In genomic region chr12:91684840-91685415, GRCm38 (mm10) we compare ENCODE assay signal across 10 mouse cellular contexts.
DNase-seq lines count a peak whose midpoint lies in the region; ATAC-seq lines count a peak whose summit lies in the region.
"Had no signal": no experiment of that assay in that cellular context is flagged by ENCODE, and none has a peak within 500 bp of the region (broad histone marks: within the 10 kb centered on the region; RNA-seq: fewer than 3 reads in every experiment).

No protein-coding gene starts in this region.

- peak overlapping the region; percentile 43 for H3K4me3 ChIP-seq in heart, embryonic 10.5 days
- 0 out of 2 replicates have a peak overlapping the region, but pooled peaks have one; percentile 11 for H3K4me3 ChIP-seq in hindbrain, embryonic 12.5 days
- H3K4me3 ChIP-seq in midbrain, embryonic 10.5 days, result peak overlapping the region; percentile 43

- ATAC-seq in hindbrain, embryonic 12.5 days (ENCODE audit: low FRiP score), result 0 out of 2 replicates have a peak, but pooled peaks have one; percentile 33

- H3K4me2 ChIP-seq in hindbrain, embryonic 12.5 days (replicated peaks), result peak overlapping the region; percentile 50

- WGBS in heart, embryonic 10.5 days, result 24% methylated on average over 11 of the region's 11 CpGs
- 21% methylated on average over 11 of the region's 11 CpGs for WGBS in hindbrain, embryonic 12.5 days
- WGBS in midbrain, embryonic 10.5 days, result 20% methylated on average over 11 of the region's 11 CpGs

- no peaks in the 10 kb centered on the region for H3K36me3 ChIP-seq in heart, embryonic 10.5 days
- no peaks in the 10 kb centered on the region for H3K36me3 ChIP-seq in hindbrain, embryonic 12.5 days
- no peaks in the 10 kb centered on the region for H3K36me3 ChIP-seq in midbrain, embryonic 10.5 days

- no peaks in the 10 kb centered on the region for H3K9me3 ChIP-seq in heart, embryonic 10.5 days
- H3K9me3 ChIP-seq in hindbrain, embryonic 12.5 days (replicated peaks), result no peaks in the 10 kb centered on the region
- no peaks in the 10 kb centered on the region for H3K9me3 ChIP-seq in midbrain, embryonic 10.5 days (replicated peaks)

- H3K27ac ChIP-seq in heart, embryonic 10.5 days, result peak overlapping the region; percentile 57
- peak overlapping the region; percentile 78 for H3K27ac ChIP-seq in hindbrain, embryonic 12.5 days
- peak overlapping the region; percentile 86 for H3K27ac ChIP-seq in midbrain, embryonic 10.5 days (replicated peaks)

- peaks cover 38% of the 10 kb centered on the region for H3K4me1 ChIP-seq in heart, embryonic 10.5 days
- H3K4me1 ChIP-seq in hindbrain, embryonic 12.5 days, result peaks cover 34% of the 10 kb centered on the region
- peaks cover 54% of the 10 kb centered on the region for H3K4me1 ChIP-seq in midbrain, embryonic 10.5 days

- 0 out of 2 replicates have a peak overlapping the region, but pooled peaks have one; percentile 10 for H3K9ac ChIP-seq in hindbrain, embryonic 12.5 days

- peaks cover 6% of the 10 kb centered on the region; the same call in 1 of the 2 replicates for H3K27me3 ChIP-seq in heart, embryonic 10.5 days (ENCODE audit: insufficient read depth, poor library complexity, severe bottlenecking)
- H3K27me3 ChIP-seq in hindbrain, embryonic 12.5 days, result no peaks in the 10 kb centered on the region
- H3K27me3 ChIP-seq in midbrain, embryonic 10.5 days (ENCODE audit: low read depth, poor library complexity, severe bottlenecking), result no peaks in the 10 kb centered on the region

- no peak for DNase-seq in heart, embryonic 10.5 days (ENCODE audit: low spot score)
- no peak for DNase-seq in heart, adult 8-10 months (ENCODE audit: low spot score)
- peak; percentile 32 for DNase-seq in MN1 (ENCODE audit: low spot score)
- DNase-seq in midbrain, embryonic 10.5 days (ENCODE audit: low spot score), result no peak
- no peak for DNase-seq in left cerebral cortex, adult 11 months (ENCODE audit: low spot score)
- no peak for DNase-seq in natural killer cell, adult 2 months (ENCODE audit: low spot score in 2 of 2)
- no peak for DNase-seq in adrenal gland, postnatal 25 days
- DNase-seq: gastrocnemius, postnatal 14 days; lung, adult 2 months had no signal
